Mouse (Mus musculus) layer of hippocampus, adult 9-11 months (tissue): ENCODE measurements around the gene Dctn2.
"Not testable (repeated sequence)": the region's sequence is repeated elsewhere in the genome, so short reads cannot be mapped to it uniquely, and the experiment has no call there.

Source experiments
- DNase-seq: peaks from one replicate; pipeline ENCODE4 v3.0.0; 2022

Dctn2 gene

DNA sequence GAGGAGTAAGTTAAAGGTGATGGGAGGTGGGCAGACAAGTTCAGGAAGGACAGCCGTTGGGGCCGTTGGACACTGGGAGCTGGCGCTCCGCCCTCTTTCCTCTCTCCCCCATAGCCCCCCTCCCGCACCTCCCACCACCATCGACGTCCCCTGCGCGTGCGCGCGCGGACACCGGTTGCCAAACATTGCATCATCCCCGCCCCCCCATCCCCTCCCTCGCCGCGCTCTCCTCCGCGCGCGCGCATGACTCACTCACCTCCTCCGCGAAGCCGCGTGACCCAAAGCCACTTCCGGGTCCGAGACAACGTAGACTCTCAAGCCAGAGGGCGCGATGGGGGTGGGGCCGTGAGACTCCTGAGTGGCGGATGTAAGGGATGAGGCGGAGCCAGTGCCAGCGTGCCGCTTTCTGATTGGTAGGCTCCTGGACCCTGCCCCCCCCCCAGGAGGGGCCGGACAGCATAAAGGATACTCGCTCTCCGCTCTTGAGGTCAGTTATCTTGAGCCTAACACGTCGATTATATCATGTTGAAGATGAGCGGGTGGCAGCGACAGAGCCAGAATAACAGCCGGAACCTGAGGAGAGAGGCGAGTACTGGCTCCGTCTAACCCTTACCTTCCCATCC lies 24.2 kb downstream of the Dctn2 start:
- peak; percentile 100 for DNase-seq

- no peak for DNase-seq
Measured at GRCm38 (mm10) chr10:127290930-127291880, 25.0 kb downstream of the Dctn2 start.

- no peak for DNase-seq
Measured at GRCm38 (mm10) chr10:127291881-127292638, 25.9 kb downstream of the Dctn2 start.

GRCm38 (mm10) chr10:127292987-127293538 lies 26.9 kb downstream of the Dctn2 start:
- DNase-seq = no peak

DNA sequence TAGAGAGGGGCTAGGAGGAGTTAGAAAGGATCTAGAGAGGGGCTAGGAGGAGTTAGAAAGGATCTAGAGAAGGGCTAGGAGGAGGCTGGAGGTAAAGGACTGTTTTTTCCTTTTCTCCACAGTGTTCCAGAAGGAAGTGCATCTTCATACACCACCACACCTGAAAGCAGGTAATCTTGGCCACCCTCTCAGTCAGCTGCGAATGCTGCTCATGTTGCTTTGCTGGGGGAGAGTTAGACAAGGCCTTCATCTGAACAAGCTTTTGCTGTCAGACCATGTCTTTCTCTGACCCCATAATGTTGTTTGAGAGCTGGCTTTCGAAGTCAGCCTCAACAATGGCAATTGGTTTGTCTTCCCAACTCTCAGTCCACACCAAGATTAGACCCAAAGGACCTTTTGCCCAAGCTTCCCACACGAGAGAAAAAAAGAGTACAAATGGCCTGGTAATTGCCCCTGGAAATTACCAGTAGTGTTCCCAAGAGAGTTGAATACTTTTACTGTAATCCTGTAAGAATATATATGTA lies 27.5 kb downstream of the Dctn2 start:
- DNase-seq = no peak

- DNase-seq = no peak
Measured at GRCm38 (mm10) chr10:127294895-127295510, 28.8 kb downstream of the Dctn2 start.

GRCm38 (mm10) chr10:127295986-127296794 lies 30.0 kb downstream of the Dctn2 start:
- no peak for DNase-seq

DNA sequence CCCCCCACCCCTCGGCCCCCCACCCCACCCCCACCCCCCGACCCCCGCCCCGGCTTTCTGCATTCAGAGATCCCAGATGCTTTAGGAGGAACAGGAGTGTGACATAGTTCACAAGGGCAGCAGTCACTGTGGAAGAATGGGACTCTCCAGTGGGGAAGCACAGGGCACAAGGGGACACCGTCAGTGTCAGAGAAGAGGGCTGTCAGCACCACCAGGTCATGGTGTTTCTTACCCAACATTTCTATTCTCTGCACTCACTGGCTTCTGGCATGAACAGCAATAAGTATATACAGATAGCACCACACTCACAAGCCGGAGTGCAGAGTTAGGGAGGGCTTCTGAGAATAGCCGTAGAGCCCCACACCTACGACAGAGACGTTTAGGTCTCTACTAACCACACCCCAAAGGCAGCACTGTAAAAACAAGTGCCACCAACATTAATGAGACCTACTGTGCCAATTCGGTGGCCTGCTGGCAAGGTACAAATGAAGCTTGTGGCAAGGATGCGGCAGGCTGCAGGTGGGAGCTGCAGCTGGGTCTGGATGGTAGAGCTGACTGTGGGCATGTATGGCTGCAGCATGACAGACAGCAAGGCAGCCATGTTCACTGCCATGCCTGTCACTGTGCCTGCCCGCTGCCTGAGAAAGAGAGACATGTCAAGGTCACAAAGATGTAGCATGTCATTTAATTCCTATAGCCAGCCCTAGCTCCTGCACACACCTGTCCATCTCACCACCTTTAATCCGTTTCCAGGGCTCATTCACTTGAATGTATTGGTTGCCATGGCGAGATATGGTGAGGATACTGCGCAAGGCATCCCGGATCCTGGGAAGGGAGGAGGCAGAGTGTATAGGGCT lies 31.1 kb downstream of the Dctn2 start:
- no peak for DNase-seq

DNA sequence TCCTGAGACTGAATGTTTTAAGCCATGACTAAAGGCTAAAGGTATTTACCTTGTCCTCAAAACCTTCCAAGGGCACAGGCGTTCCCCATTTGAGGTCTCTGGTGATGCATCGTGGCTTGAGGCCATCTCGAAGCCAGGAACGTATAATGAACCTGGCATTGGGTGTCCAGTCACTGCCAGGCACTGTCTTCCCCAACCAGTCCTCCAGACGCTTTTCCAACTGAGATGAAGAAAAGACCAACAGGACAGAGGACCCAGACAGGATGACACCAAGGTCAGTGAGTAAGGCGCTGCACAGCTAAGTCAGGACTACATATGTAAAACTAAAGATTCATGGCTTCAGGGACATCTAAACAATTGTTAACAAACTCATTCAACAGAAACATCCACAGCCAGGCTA lies 34.2 kb downstream of the Dctn2 start:
- no peak for DNase-seq

GRCm38 (mm10) chr10:127303136-127303535 lies 37.0 kb downstream of the Dctn2 start:
- DNase-seq = no peak

DNA sequence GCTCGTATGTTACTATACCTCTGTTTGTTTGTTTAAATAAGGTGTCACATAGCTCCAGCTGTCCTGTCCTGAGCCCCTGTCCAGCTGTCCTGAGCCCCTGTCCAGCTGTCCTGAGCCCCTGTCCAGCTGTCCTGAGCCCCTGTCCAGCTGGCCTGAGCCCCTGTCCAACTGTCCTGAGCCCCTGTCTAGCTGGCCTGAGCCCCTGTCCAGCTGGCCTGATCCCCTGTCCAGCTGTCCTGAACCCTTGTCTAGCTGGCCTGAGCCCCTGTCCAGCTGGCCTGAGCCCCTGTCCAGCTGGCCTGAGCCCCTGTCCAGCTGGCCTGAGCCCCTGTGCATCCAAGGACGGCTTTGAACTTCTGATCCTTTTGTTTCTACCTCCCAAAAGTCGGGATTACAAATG lies 43.0 kb downstream of the Dctn2 start:
- not testable (repeated sequence) for DNase-seq

- DNase-seq = no peak
Measured at GRCm38 (mm10) chr10:127310523-127311475, 44.6 kb downstream of the Dctn2 start.

DNA sequence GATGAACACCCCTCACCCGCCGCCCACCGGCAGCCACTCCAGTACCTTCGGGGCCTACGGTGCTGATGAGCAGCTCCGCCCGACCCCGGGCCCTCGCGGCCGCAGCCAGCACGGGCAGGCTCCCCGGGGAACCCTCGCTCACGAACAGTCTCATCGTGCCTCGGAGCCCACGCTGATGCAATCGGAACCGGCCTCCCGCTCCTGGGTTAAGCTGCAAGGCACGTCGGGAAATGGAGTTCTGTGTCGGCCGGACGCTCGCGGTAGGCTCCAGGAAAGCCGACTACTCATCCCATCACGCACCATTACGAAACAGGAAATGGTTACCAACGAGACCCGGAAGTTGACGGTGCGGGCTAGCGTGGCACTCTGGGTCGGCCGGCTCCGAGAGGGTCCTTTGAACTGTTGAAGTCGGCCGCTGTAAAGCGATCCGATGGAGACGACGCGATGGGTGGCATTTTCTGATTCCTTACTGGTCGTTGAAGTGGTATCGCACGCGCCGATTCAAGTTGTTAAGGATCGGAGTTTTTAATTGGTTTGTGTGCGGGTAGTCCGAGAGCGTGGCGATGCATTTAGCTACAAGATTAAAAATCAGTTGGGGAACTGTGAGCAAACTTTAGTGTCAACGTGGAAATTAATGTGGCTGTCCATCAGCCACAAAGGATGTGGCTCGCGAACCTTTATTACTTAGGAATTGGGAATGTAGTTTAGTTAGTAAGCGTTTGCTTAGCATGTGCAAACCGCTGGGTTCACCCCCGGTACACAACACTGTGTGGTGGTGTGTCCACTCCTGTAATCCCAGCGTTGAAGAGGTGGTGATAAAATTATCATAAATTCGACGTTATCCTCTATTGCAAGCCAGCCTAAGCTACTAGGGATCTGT lies 45.5 kb downstream of the Dctn2 start, which contains the start of gene Mars:
Mars (minus strand) TSS at position 311 of the 880 bp plus-strand sequence.
- DNase-seq = peak; percentile 97

DNA sequence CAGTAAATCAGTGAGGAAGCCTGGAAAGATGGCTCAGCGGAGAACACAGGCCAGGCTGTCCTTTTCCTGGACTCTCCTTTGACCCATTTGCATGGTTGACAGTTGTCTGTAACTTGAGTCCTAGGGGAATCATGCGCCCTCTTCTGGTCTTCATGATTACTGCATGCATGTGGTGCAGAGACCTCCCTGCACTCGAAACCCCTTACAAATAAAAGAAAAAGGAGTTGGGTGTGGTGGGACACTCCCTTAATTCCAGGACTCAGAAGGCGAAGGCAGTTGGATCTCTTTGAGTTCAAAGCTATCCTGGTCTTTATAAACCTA lies 46.1 kb downstream of the Dctn2 start:
- DNase-seq = peak; percentile 83

- DNase-seq = no peak
Measured at GRCm38 (mm10) chr10:127312858-127313257, 46.7 kb downstream of the Dctn2 start.

DNA sequence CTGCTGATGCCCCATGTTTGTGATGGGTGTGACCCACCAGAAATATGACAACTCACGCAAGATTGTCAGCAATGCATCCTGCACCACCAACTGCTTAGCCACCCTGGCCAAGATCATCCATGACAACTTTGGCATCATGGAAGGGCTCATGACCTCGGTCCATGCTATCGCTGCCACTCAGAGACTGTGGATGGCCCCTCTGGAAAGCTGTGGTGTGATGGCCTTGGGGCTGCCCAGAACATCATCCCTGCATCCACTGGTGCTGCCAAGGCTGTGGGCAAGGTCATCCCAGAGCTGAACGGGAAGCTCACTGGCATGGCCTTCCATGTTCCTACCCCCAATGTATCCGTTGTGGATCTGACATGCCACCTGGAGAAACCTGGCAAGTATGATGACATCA lies 47.3 kb downstream of the Dctn2 start:
- not testable (repeated sequence) for DNase-seq

- DNase-seq = not testable (repeated sequence)
Measured at GRCm38 (mm10) chr10:127314950-127315349, 48.8 kb downstream of the Dctn2 start.

- no peak for DNase-seq
Measured at GRCm38 (mm10) chr10:127317277-127317676, 51.1 kb downstream of the Dctn2 start.
